Mouse (Mus musculus): ENCODE data around the gene Slc12a8.

DNA sequence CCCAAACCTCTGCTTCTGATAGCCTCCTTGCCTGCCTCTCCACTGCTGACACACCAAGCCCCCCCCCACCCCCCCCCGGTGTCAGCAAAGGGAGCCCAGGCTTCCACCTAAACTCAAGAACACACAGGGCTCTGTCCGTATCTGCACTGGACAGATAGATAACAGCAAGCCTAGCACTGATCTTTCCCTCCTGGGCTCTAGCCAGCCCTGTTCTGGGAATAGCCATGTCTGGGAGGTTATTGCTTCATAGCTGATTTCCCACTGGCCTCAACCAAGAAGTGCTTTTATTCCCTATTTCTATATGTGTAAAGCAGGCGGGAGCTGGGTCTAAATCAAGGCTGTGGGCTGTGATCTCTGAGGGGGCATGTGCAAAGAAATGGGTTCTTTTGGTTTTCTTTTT lies 61.3 kb downstream of the Slc12a8 start:
- TF ChIP-seq CTCF (conservative IDR thresholded peaks at IDR 0.05; ENCODE audit: low read length), result no peak
- TF ChIP-seq NANOG (IDR thresholded peaks at IDR 0.05; ENCODE audit: borderline replicate concordance, low read length), result no peak
